Mouse (Mus musculus) adrenal gland, adult (tissue): ENCODE measurements around the gene Mtrex.

ENCODE experiments used
- DNase-seq, 2 experiments: peaks; one replicate each; pipeline ENCODE4 v3.0.0; 2022 to 2023; ENCODE audit warnings: low spot score in 1 of 2; ENCODE audit not compliant: inconsistent age in 2 of 2

Mtrex gene

GRCm38 (mm10) chr13:112833253-112833894, 93.8 kb downstream of the Mtrex start:
- DNase-seq, result no peak

- DNase-seq, result no peak
Measured at GRCm38 (mm10) chr13:112832589-112832988, 94.6 kb downstream of the Mtrex start.

- DNase-seq, result no peak
Measured at GRCm38 (mm10) chr13:112829619-112830018, 97.6 kb downstream of the Mtrex start.

GRCm38 (mm10) chr13:112825479-112825878, 101.7 kb downstream of the Mtrex start:
- DNase-seq, result no peak

GRCm38 (mm10) chr13:112823911-112824648, 103.1 kb downstream of the Mtrex start:
- DNase-seq, result no peak

- DNase-seq, result no peak
Measured at GRCm38 (mm10) chr13:112823236-112823910, 103.8 kb downstream of the Mtrex start.

GRCm38 (mm10) chr13:112822413-112822812, 104.8 kb downstream of the Mtrex start:
- no peak for DNase-seq

GRCm38 (mm10) chr13:112818125-112818524, 109.1 kb downstream of the Mtrex start:
- no peak for DNase-seq
